Mouse (Mus musculus) hindbrain, embryonic 16.5 days (tissue): ENCODE measurements around the gene Acbd4. TPM values are rescaled to one million over a fixed set of nuclear protein-coding genes. Genes with fewer than 3 reads are reported as not detected.

Experiments
- ATAC-seq: fragments of 200-750 bp; cut with Nextera tagmentation; 2 replicates; pipeline ENCODE4 v1.8.0; 2017; ENCODE audit warnings: moderate TSS enrichment, moderate library complexity
- H3K27ac ChIP-seq: fragments of 300-500 bp; sonication (generic); 2 replicates; pipeline ENCODE4 v1.5.1; 2014; ENCODE audit warnings: low read depth, mild to moderate bottlenecking, control low read depth, low read length, moderate library complexity
- H3K27me3 ChIP-seq: fragments of 300-500 bp; sonication (generic); replicated peaks from 2 replicates; pipeline ENCODE4 v1.6.1; 2014; ENCODE audit warnings: low read length; ENCODE audit not compliant: control insufficient read depth, insufficient read depth
- H3K36me3 ChIP-seq: fragments of 300-500 bp; sonication (generic); 2 replicates; pipeline ENCODE4 v1.6.1; 2014; ENCODE audit warnings: mild to moderate bottlenecking, low read length, moderate library complexity, mixed read lengths; ENCODE audit not compliant: control insufficient read depth, insufficient read depth
- H3K4me1 ChIP-seq: fragments of 300-500 bp; sonication (generic); 2 replicates; pipeline ENCODE4 v1.6.1; 2014; ENCODE audit warnings: low read depth, low read length; ENCODE audit not compliant: control insufficient read depth, insufficient read depth
- H3K4me2 ChIP-seq: fragments of 300-500 bp; sonication (generic); 2 replicates; pipeline ENCODE4 v1.6.1; 2014; ENCODE audit warnings: mild to moderate bottlenecking, low read length, control low read depth, moderate library complexity
- H3K4me3 ChIP-seq: fragments of 300-500 bp; sonication (generic); 2 replicates; pipeline ENCODE4 v1.5.1; 2014; ENCODE audit warnings: mild to moderate bottlenecking, low read length, control low read depth, moderate library complexity
- H3K9ac ChIP-seq: fragments of 300-500 bp; sonication (generic); 2 replicates; pipeline ENCODE4 v1.6.1; 2014; ENCODE audit warnings: low read depth, mild to moderate bottlenecking, control low read depth, low read length, moderate library complexity
- H3K9me3 ChIP-seq: fragments of 300-500 bp; sonication (generic); 2 replicates; pipeline ENCODE4 v1.6.1; 2014; ENCODE audit warnings: mild to moderate bottlenecking, low read length, moderate library complexity; ENCODE audit not compliant: control insufficient read depth
- WGBS: fragments of 180-500 bp; shearing (Covaris S2); extraction: QIAGEN DNeasy Blood & Tissue Kit; methylation state at CpG from one replicate; pipeline ENCODE4 v1.1.7; 2014; 5-methylcytosine and 5-hydroxymethylcytosine counted together
- polyA plus RNA-seq: library from polyadenylated mRNA; unstranded; fragments of >200 nt; fragmentation: Nextera tagmentation; extraction: Ambion mirVana; gene quantifications from 2 replicates; pipeline ENCODE4 v1.2.1, GENCODE M21; 2015

The Acbd4 gene
- polyA plus RNA-seq, 1 experiment from 2014 or later, result 14.2 TPM

GRCm38 (mm10) chr11:103115163-103116007 is 13.9 kb downstream of the Acbd4 start:
- H3K9ac ChIP-seq, result peak overlapping the region; percentile 80
- WGBS, result under 1% methylated on average over 34 of the region's 34 CpGs
- peak overlapping the region; percentile 71 for H3K4me2 ChIP-seq
- H3K27ac ChIP-seq, result peak overlapping the region; percentile 91
- H3K27me3 ChIP-seq, result peaks cover 15% of the 10 kb centered on the region
- no peaks in the 10 kb centered on the region for H3K9me3 ChIP-seq
- ATAC-seq, result peak; percentile 60
- H3K36me3 ChIP-seq, result no peaks in the 10 kb centered on the region
- H3K4me1 ChIP-seq, result peaks cover 23% of the 10 kb centered on the region
- H3K4me3 ChIP-seq, result peak overlapping the region; percentile 64

GRCm38 (mm10) chr11:103116008-103116818 is 14.7 kb downstream of the Acbd4 start, which contains the start of gene Hexim1:
TSS of gene Hexim1 (plus strand) at chr11:103116231.
- no peaks in the 10 kb centered on the region for H3K36me3 ChIP-seq

DNA sequence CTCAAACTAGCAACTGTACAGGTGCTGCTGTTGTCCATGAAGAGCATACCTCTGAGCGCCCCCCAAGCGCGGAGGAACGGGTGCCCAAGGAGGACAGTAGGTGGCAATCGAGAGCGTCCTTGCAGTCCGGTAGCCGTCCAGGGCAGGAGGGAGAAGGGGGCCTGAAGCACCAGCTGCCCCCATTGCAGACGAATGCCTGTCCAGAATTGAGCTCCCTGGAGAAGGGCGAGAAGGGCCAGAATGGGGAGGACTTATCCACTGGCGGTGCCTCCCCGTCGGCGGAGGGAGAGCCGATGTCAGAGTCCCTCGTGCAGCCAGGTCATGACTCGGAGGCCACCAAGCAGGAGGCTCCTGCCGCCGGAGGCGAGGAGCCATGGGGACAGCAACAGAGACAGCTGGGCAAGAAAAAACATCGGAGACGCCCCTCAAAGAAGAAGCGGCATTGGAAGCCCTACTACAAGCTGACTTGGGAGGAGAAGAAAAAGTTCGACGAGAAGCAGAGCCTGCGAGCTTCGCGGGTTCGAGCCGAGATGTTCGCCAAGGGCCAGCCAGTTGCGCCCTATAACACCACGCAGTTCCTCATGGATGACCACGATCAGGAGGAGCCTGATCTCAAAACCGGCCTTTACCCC is 15.6 kb downstream of the Acbd4 start:
- Histone ChIP-seq H3K4me3 (peak overlapping the region; percentile 64), H3K4me2 (peak overlapping the region; percentile 76), H3K9ac (peak overlapping the region; percentile 77), H3K4me1 (peaks cover 16% of the 10 kb centered on the region), H3K27me3 (peaks cover 3% of the 10 kb centered on the region), H3K27ac (peak overlapping the region; percentile 90), H3K36me3 (no peaks in the 10 kb centered on the region), H3K9me3 (no peaks in the 10 kb centered on the region)
- under 1% methylated on average over 35 of the region's 35 CpGs for WGBS
- no peak; the same call in 1 of the 2 replicates for ATAC-seq

More at GRCm38 (mm10) chr11:103116008-103116818, 14.7 kb downstream of the Acbd4 start, which contains the start of gene Hexim1:
- Histone ChIP-seq H3K27me3 (peaks cover 8% of the 10 kb centered on the region), H3K4me2 (peak within 1 kb of the TSS; percentile 76), H3K4me3 (peak within 1 kb of the TSS; percentile 64), H3K9ac (peak within 1 kb of the TSS; percentile 80), H3K4me1 (peaks cover 23% of the 10 kb centered on the region), H3K27ac (peak within 1 kb of the TSS; percentile 91), H3K9me3 (no peaks in the 10 kb centered on the region)
- ATAC-seq, result peak; percentile 97
- WGBS, result under 1% methylated on average over 53 of the region's 53 CpGs

DNA sequence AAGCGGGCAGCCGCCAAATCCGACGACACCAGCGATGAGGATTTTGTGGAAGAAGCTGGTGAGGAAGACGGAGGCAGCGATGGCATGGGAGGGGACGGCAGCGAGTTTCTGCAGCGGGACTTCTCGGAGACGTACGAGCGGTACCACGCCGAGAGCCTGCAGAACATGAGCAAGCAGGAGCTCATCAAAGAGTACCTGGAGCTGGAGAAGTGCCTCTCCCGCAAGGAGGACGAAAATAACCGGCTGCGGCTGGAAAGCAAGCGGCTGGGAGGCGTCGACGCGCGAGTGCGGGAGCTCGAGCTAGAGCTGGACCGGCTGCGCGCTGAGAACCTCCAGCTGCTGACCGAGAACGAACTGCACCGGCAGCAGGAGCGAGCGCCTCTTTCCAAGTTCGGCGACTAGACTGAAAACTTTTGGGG is 16.1 kb downstream of the Acbd4 start:
- Histone ChIP-seq H3K4me1 (peaks cover 14% of the 10 kb centered on the region), H3K36me3 (no peaks in the 10 kb centered on the region), H3K27ac (peak overlapping the region; percentile 90), H3K4me3 (peak overlapping the region; percentile 64), H3K9ac (peak overlapping the region; percentile 77), H3K4me2 (peak overlapping the region; percentile 76), H3K9me3 (no peaks in the 10 kb centered on the region), H3K27me3 (peaks cover 3% of the 10 kb centered on the region)
- ATAC-seq, result no peak
- WGBS, result under 1% methylated on average over 38 of the region's 38 CpGs

DNA sequence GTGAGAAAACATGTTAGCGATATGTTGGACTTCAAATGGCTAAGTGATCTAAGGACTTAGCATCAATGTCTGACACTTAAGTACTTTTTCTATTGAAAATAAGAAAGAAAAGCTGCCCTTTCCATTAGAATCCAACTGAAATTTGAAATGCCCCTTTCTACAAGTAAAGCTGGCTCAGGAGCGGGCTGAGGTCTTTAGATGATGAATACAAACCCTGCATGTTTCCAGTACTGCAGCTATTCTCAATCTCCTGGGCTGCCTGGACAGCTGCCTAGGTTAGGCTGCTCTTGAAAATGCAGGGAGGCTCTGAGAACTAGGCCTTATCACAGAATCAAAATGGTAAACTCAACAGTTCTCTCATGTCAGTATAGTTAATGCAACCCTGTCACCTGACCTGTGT is 17.4 kb downstream of the Acbd4 start:
- peak overlapping the region; percentile 76 for H3K4me2 ChIP-seq
- H3K36me3 ChIP-seq, result no peaks in the 10 kb centered on the region
- no peak overlapping the region for H3K27ac ChIP-seq
- no peak overlapping the region for H3K4me3 ChIP-seq
- H3K4me1 ChIP-seq, result peaks cover 14% of the 10 kb centered on the region
- WGBS, result 81% methylated on average over 2 of the region's 2 CpGs
- H3K9ac ChIP-seq, result no peak overlapping the region
- H3K9me3 ChIP-seq, result no peaks in the 10 kb centered on the region
- no peaks in the 10 kb centered on the region for H3K27me3 ChIP-seq
- no peak for ATAC-seq

DNA sequence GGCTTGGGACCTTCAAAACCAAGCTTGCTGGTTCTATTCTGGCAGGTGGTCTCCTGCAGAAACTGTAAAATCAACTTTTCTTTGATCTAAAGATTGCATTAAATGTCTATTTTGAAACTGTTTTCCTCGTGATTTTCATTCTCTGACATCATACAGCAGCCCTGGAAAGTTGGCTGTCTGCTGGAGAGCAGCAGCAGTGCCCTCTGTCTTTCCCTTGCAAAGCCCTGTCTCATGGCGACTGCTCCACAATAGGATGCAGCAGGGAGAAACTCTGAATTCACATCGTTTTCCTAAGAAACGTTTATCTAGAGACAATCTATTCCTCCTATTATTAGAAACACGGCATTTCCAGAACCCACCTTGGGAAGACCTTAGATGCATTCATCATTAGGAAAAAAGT is 18.1 kb downstream of the Acbd4 start:
- Histone ChIP-seq H3K9me3 (no peaks in the 10 kb centered on the region), H3K27me3 (no peaks in the 10 kb centered on the region), H3K4me1 (peaks cover 11% of the 10 kb centered on the region), H3K4me3 (no peak overlapping the region), H3K4me2 (no peak overlapping the region), H3K27ac (no peak overlapping the region), H3K9ac (no peak overlapping the region), H3K36me3 (no peaks in the 10 kb centered on the region)
- ATAC-seq, result no peak
- 53% methylated on average over 5 of the region's 5 CpGs for WGBS

DNA sequence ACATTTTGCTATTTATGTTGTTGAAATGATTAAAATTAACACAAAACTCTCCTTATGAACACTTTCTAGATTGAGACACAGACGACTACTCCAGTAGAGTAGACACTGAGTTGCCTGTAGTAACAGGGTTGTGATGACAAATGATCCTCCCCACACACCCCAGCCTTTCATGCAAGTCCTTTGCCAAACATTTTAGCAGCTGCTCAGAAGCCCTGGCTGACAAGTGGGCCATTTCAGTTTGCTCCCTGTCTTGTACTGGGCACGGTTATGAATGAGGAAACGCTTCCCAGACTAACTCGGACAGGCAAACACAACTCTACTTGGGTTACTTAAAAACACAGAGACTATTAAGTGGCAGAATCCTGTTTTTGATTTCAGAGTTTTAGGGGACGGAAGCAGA is 18.8 kb downstream of the Acbd4 start:
- Histone ChIP-seq H3K4me1 (peaks cover 9% of the 10 kb centered on the region), H3K9me3 (no peaks in the 10 kb centered on the region), H3K9ac (no peak overlapping the region), H3K27ac (no peak overlapping the region), H3K4me2 (no peak overlapping the region), H3K27me3 (no peaks in the 10 kb centered on the region), H3K4me3 (no peak overlapping the region), H3K36me3 (no peaks in the 10 kb centered on the region)
- WGBS, result 66% methylated on average over 5 of the region's 5 CpGs
- ATAC-seq, result no peak

- no peaks in the 10 kb centered on the region for H3K27me3 ChIP-seq
- H3K36me3 ChIP-seq, result no peaks in the 10 kb centered on the region
- peak within 1 kb of the TSS; percentile 99 for H3K27ac ChIP-seq
- H3K4me3 ChIP-seq, result peak within 1 kb of the TSS; percentile 89
- no peaks in the 10 kb centered on the region for H3K9me3 ChIP-seq
- peak within 1 kb of the TSS; percentile 89 for H3K4me2 ChIP-seq
- peak within 1 kb of the TSS; percentile 99 for H3K9ac ChIP-seq
- WGBS, result under 1% methylated on average over 39 of the region's 39 CpGs
- H3K4me1 ChIP-seq, result peaks cover 21% of the 10 kb centered on the region
- ATAC-seq, result peak; percentile 65
Observed at GRCm38 (mm10) chr11:103131701-103132575, 30.5 kb downstream of the Acbd4 start, which contains the start of gene Hexim2. TSS of gene Hexim2 (plus strand) at chr11:103132429.
